Mouse (Mus musculus) liver, embryonic 11.5 days (tissue): ENCODE data around the gene Vmp1. TPM values are rescaled to one million over a fixed set of nuclear protein-coding genes. Genes with fewer than 3 reads are reported as not detected.

Experiments used
- ATAC-seq: fragments of 200-750 bp; cut with Nextera tagmentation; replicated peaks from 2 replicates; pipeline ENCODE4 v1.8.0; 2017; ENCODE audit warnings: moderate number of reproducible peaks, mild to moderate bottlenecking, moderate TSS enrichment, moderate library complexity; ENCODE audit not compliant: low FRiP score
- DNase-seq: peaks from one replicate; pipeline ENCODE4 v3.0.0-alpha.2; 2017; ENCODE audit warnings: low spot score
- H3K27ac ChIP-seq: fragments of 300-500 bp; sonication (generic); 2 replicates; pipeline ENCODE4 v1.5.1; 2014; ENCODE audit warnings: mild to moderate bottlenecking, low read depth, low read length, control low read depth
- H3K27me3 ChIP-seq: fragments of 300-500 bp; sonication (generic); replicated peaks from 2 replicates; pipeline ENCODE4 v1.6.1; 2014; ENCODE audit warnings: low read length, mixed read lengths; ENCODE audit not compliant: control insufficient read depth, insufficient read depth
- H3K36me3 ChIP-seq: fragments of 300-500 bp; sonication (generic); 2 replicates; pipeline ENCODE4 v1.6.1; 2014; ENCODE audit warnings: mild to moderate bottlenecking, low read length, moderate library complexity, mixed read lengths; ENCODE audit not compliant: control insufficient read depth, insufficient read depth
- H3K4me1 ChIP-seq: fragments of 300-500 bp; sonication (generic); replicated peaks from 2 replicates; pipeline ENCODE4 v1.6.1; 2014; ENCODE audit warnings: low read length, mixed read lengths; ENCODE audit not compliant: control insufficient read depth, insufficient read depth
- H3K4me2 ChIP-seq: fragments of 300-500 bp; sonication (generic); 2 replicates; pipeline ENCODE4 v1.6.1; 2014; ENCODE audit warnings: mild to moderate bottlenecking, control low read depth, moderate library complexity
- H3K4me3 ChIP-seq: fragments of 300-500 bp; sonication (generic); 2 replicates; pipeline ENCODE4 v1.5.1; 2014; ENCODE audit warnings: low read depth, low read length, control low read depth
- H3K9ac ChIP-seq: fragments of 300-500 bp; sonication (generic); 2 replicates; pipeline ENCODE4 v1.6.1; 2014; ENCODE audit warnings: low read depth, low read length, control low read depth
- H3K9me3 ChIP-seq: fragments of 300-500 bp; sonication (generic); 2 replicates; pipeline ENCODE4 v1.6.1; 2016; ENCODE audit warnings: low read length, inconsistent platforms, mixed read lengths; ENCODE audit not compliant: control insufficient read depth
- WGBS: fragments of 180-500 bp; shearing (Covaris S2); extraction: QIAGEN DNeasy Blood & Tissue Kit; methylation state at CpG from one replicate; pipeline ENCODE4 v1.1.7; 2014; 5-methylcytosine and 5-hydroxymethylcytosine counted together
- polyA plus RNA-seq: library from polyadenylated mRNA; unstranded; fragments of >200 nt; fragmentation: Nextera tagmentation; extraction: Ambion mirVana; gene quantifications from 2 replicates; pipeline ENCODE4 v1.2.1, GENCODE M21; 2014

The Vmp1 gene
- polyA plus RNA-seq, 1 experiment from 2014 or later = 112 TPM

- H3K4me3 ChIP-seq = no peak overlapping the region
- no peaks in the 10 kb centered on the region for H3K27me3 ChIP-seq
- WGBS = 93% methylated on average over 4 of the region's 4 CpGs
- no peaks in the 10 kb centered on the region for H3K4me1 ChIP-seq
- ATAC-seq = no peak
- no peak overlapping the region for H3K9ac ChIP-seq
- DNase-seq = no peak
- H3K9me3 ChIP-seq = no peaks in the 10 kb centered on the region
- no peak overlapping the region for H3K4me2 ChIP-seq
- no peak overlapping the region for H3K27ac ChIP-seq
- peaks cover 52% of the 10 kb centered on the region for H3K36me3 ChIP-seq
Observed at GRCm38 (mm10) chr11:86701151-86701550, 17.5 kb upstream of the Vmp1 start.

GRCm38 (mm10) chr11:86695461-86695860, 11.8 kb upstream of the Vmp1 start:
- H3K4me2 ChIP-seq = no peak overlapping the region
- no peak overlapping the region for H3K9ac ChIP-seq
- WGBS = 82% methylated on average over 4 of the region's 4 CpGs
- H3K4me3 ChIP-seq = no peak overlapping the region
- H3K27me3 ChIP-seq = no peaks in the 10 kb centered on the region
- H3K36me3 ChIP-seq = peaks cover 38% of the 10 kb centered on the region
- no peaks in the 10 kb centered on the region for H3K9me3 ChIP-seq
- ATAC-seq (no peak), DNase-seq (no peak)
- no peaks in the 10 kb centered on the region for H3K4me1 ChIP-seq
- no peak overlapping the region for H3K27ac ChIP-seq

- peaks cover 39% of the 10 kb centered on the region for H3K36me3 ChIP-seq
- no peak overlapping the region for H3K9ac ChIP-seq
- 84% methylated on average over 2 of the region's 2 CpGs for WGBS
- no peak overlapping the region for H3K27ac ChIP-seq
- DNase-seq (no peak), ATAC-seq (no peak)
- H3K4me2 ChIP-seq = no peak overlapping the region
- H3K27me3 ChIP-seq = no peaks in the 10 kb centered on the region
- no peaks in the 10 kb centered on the region for H3K4me1 ChIP-seq
- H3K4me3 ChIP-seq = no peak overlapping the region
- H3K9me3 ChIP-seq = no peaks in the 10 kb centered on the region
Observed at GRCm38 (mm10) chr11:86692546-86692945, 8.9 kb upstream of the Vmp1 start.

- no peaks in the 10 kb centered on the region for H3K27me3 ChIP-seq
- H3K9ac ChIP-seq = no peak overlapping the region
- no peak overlapping the region for H3K4me2 ChIP-seq
- no peaks in the 10 kb centered on the region for H3K4me1 ChIP-seq
- whole genome bisulfite sequencing = 84% methylated on average over 2 of the region's 2 CpGs
- DNase-seq = no peak
- H3K36me3 ChIP-seq = peaks cover 39% of the 10 kb centered on the region
- no peak for ATAC-seq
- H3K4me3 ChIP-seq = no peak overlapping the region
- H3K27ac ChIP-seq = 0 out of 2 replicates have a peak overlapping the region, but pooled peaks have one; percentile 2
- H3K9me3 ChIP-seq = no peaks in the 10 kb centered on the region
Observed at GRCm38 (mm10) chr11:86691956-86692355, 8.3 kb upstream of the Vmp1 start.

GRCm38 (mm10) chr11:86691482-86691881, 7.8 kb upstream of the Vmp1 start:
- Histone ChIP-seq H3K27me3 (no peaks in the 10 kb centered on the region), H3K27ac (0 out of 2 replicates have a peak overlapping the region, but pooled peaks have one; percentile 2), H3K4me3 (no peak overlapping the region), H3K9me3 (no peaks in the 10 kb centered on the region), H3K4me2 (no peak overlapping the region), H3K9ac (no peak overlapping the region), H3K36me3 (peaks cover 35% of the 10 kb centered on the region), H3K4me1 (no peaks in the 10 kb centered on the region)
- 92% methylated on average over 3 of the region's 3 CpGs for WGBS
- DNase-seq = no peak
- no peak for ATAC-seq

GRCm38 (mm10) chr11:86690383-86690782, 6.7 kb upstream of the Vmp1 start:
- no peak overlapping the region for H3K4me2 ChIP-seq

GRCm38 (mm10) chr11:86685366-86685765, 1.7 kb upstream of the Vmp1 start:
- Histone ChIP-seq H3K36me3 (peaks cover 14% of the 10 kb centered on the region), H3K9me3 (no peaks in the 10 kb centered on the region), H3K4me2 (peak overlapping the region; percentile 84), H3K4me3 (peak overlapping the region; percentile 91), H3K27ac (no peak overlapping the region), H3K4me1 (peaks cover 26% of the 10 kb centered on the region), H3K9ac (peak overlapping the region; percentile 91), H3K27me3 (no peaks in the 10 kb centered on the region)
- DNase-seq (no peak), ATAC-seq (no peak)
- WGBS = 83% methylated on average over 1 of the region's 1 CpGs

More at GRCm38 (mm10) chr11:86690383-86690782, 6.7 kb upstream of the Vmp1 start:
- Histone ChIP-seq H3K36me3 (peaks cover 32% of the 10 kb centered on the region), H3K27me3 (no peaks in the 10 kb centered on the region), H3K4me1 (peaks cover 6% of the 10 kb centered on the region), H3K27ac (no peak overlapping the region), H3K9me3 (no peaks in the 10 kb centered on the region), H3K9ac (no peak overlapping the region), H3K4me3 (no peak overlapping the region)
- WGBS = 86% methylated on average over 3 of the region's 3 CpGs
- DNase-seq = no peak
- no peak for ATAC-seq

- DNase-seq (no peak), ATAC-seq (no peak)
- peak overlapping the region; percentile 91 for H3K9ac ChIP-seq
- 9% methylated on average over 20 of the region's 20 CpGs for WGBS
- H3K36me3 ChIP-seq = peaks cover 8% of the 10 kb centered on the region
- H3K9me3 ChIP-seq = no peaks in the 10 kb centered on the region
- H3K4me3 ChIP-seq = peak overlapping the region; percentile 91
- peak overlapping the region; percentile 87 for H3K27ac ChIP-seq
- H3K4me2 ChIP-seq = peak overlapping the region; percentile 84
- H3K27me3 ChIP-seq = no peaks in the 10 kb centered on the region
- H3K4me1 ChIP-seq = peaks cover 28% of the 10 kb centered on the region
Observed at GRCm38 (mm10) chr11:86684126-86685012, 733 bp upstream of the Vmp1 start.

- Histone ChIP-seq H3K27ac (no peak overlapping the region), H3K36me3 (peaks cover 4% of the 10 kb centered on the region), H3K4me2 (peak overlapping the region; percentile 84), H3K9me3 (no peaks in the 10 kb centered on the region), H3K9ac (peak overlapping the region; percentile 91), H3K4me1 (peaks cover 30% of the 10 kb centered on the region), H3K27me3 (no peaks in the 10 kb centered on the region), H3K4me3 (peak overlapping the region; percentile 91)
- ATAC-seq (no peak), DNase-seq (no peak)
- 27% methylated on average over 7 of the region's 7 CpGs for WGBS
Observed at GRCm38 (mm10) chr11:86682861-86683260, 775 bp downstream of the Vmp1 start.
